Mouse (Mus musculus) hindlimb bud, embryonic 11.5 days (tissue): ENCODE data around the gene Nub1.
A peak's percentile ranks its signal among the peaks of the same experiment; 100 is the strongest.
"Not testable (repeated sequence)": the region's sequence is repeated elsewhere in the genome, so short reads cannot be mapped to it uniquely, and the experiment has no call there.

Experiments
- DNase-seq: peaks from one replicate; pipeline ENCODE4 v3.0.0-alpha.2; 2012; ENCODE audit warnings: low read depth, low spot score; ENCODE audit errors: extremely low spot score

The Nub1 gene

DNA sequence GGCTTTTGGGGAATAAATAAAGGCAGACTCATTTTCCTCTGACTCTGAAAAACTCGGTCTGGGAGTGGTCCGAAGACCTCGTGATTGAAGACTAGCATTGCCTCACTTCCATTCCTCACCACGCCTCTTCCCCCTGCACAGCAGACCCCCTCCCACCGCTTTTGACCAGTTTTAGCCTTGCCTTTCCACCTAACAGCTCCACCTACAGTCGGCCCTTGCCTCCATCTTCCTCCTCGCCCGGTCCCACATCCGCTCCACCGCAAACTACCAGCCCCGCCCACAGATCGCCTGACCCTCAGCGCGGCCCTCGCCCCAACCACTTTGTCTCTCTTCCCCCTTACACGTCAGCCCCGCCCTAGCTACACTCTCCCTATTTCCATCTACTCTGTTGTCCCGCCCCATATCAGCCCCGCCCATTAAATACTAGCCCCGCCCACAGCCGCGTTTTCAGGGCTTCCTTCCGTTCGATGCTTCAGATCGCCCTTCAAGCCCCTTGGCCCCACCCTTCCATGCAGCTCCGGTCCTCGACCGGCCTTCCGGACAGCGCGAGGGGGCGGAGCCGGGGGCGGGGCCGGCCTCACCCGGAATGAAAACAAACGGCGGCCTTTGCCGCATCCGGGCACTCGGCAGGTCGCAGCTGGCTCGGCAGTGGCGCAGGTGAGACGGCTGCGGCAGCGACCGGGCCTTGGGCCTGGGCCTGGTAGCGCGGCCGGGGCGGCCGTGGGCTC, at the start of gene Nub1:
TSS of gene Nub1 (plus strand) at position 167 of the 728 bp plus-strand sequence.
- peak; percentile 86 for DNase-seq

DNA sequence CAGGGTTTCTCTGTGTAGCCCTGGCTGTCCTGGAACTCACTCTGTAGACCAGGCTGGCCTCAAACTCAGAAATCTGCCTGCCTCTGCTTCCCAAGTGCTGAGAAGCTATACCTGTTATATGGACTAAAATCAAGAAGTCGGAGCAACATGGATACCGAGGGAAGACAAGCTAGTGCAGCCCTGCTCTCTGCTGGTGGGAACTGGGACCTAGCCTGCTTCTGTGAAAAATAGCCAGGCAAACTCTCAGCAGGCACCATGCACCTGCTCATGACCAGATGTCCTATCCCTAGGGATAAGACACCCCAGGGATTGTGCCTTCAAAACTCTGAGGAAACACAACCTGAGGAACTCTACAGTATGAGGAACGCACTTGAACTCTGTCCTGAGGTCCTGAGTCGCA, 48.3 kb upstream of the Nub1 start:
- no peak for DNase-seq

GRCm38 (mm10) chr5:24638131-24638530, 47.2 kb upstream of the Nub1 start:
- no peak for DNase-seq

- no peak for DNase-seq
Observed at GRCm38 (mm10) chr5:24639081-24639480, 46.3 kb upstream of the Nub1 start.

GRCm38 (mm10) chr5:24645454-24645853, 39.9 kb upstream of the Nub1 start:
- no peak for DNase-seq

GRCm38 (mm10) chr5:24649231-24649630, 36.1 kb upstream of the Nub1 start:
- DNase-seq: no peak

- no peak for DNase-seq
Observed at GRCm38 (mm10) chr5:24649701-24650100, 35.6 kb upstream of the Nub1 start.

DNA sequence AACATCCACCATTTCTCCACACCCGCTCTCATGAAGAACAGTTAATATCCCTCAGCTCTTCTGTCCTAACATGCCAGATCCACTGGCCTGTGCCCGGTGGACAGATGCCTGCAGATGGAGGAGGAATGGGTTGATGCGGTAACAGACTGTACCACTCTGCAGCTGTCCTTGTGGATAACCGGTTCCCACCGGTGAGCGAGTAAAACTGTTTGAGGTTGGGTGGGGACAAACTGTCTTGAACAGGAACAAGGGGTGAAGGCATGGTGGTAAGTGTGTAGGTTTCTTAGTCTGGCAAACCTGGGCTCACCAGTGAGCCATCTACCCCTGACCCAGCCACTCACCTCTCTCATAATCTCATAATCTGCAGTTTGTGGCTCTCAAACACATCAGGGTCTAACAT, 34.0 kb upstream of the Nub1 start:
- no peak for DNase-seq

DNA sequence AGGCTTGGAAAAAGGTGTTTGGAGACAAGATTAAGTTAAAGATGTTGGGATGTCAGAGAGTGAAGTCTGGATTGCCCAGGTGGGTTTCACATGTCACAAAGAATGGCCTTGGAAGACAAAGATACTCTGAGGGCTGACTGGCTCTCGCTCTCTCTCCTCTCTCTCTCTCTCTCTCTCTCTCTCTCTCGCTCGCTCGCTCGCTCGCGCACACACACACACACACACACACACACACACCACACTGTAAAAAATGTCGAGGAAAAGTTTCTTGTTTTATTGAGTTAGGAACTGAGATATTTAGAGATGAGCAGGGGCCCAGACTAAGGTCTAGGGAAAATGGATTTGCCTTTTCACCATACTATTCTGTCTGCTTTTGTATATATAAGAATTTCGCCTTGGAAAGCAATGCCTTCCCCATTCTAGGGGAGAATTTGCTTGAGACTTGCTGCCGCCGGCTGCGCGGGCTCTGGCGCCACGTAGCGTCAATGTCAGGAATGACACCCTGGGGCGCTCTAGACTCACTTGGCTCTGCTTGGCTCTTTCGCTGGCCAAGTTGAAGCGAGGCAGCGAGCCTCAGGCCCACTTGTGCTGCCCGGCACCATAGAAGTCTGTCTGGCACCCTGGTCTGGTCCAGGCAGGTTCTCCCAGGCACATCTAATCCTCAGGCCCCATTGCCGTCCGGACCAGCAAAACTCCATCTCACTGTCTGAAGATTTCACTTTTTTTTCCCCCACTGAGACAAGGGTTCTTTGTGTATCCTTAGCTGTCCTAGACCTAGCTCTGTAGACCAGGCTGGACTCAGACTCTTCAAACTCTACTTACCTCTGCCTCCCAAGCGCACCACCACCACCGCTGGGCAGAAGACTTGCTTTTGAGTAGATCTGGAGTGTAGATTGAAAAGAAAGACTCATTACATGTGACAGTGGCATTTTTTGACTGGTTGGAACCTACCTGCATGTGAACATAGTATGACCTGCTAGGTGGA, 33.3 kb upstream of the Nub1 start:
- DNase-seq: peak; percentile 30

- DNase-seq: no peak
Observed at GRCm38 (mm10) chr5:24652780-24653179, 32.6 kb upstream of the Nub1 start.

- no peak for DNase-seq
Observed at GRCm38 (mm10) chr5:24654491-24654890, 30.8 kb upstream of the Nub1 start.

DNA sequence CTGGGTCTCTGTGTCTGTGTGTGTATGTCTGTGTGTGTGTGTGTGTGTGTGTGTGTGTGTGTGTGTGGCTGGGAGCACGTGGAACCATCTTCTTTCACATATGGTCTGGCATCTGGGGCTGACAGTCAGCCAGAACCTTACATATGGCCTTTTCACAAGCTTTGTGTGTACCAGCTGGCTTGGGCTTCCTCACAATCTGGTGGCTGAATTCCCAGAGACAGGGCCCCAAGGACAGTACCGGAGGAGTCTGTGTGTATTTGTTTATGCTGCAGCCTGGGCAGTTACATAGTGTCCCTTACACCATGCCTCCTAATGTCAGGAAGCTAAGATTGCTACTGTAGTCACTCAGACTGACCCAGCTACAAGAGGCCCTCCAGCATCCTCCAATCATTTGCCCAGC, 28.2 kb upstream of the Nub1 start:
- no peak for DNase-seq

- no peak for DNase-seq
Observed at GRCm38 (mm10) chr5:24659708-24660423, 25.5 kb upstream of the Nub1 start.

GRCm38 (mm10) chr5:24661457-24661856, 23.9 kb upstream of the Nub1 start:
- DNase-seq: no peak

DNA sequence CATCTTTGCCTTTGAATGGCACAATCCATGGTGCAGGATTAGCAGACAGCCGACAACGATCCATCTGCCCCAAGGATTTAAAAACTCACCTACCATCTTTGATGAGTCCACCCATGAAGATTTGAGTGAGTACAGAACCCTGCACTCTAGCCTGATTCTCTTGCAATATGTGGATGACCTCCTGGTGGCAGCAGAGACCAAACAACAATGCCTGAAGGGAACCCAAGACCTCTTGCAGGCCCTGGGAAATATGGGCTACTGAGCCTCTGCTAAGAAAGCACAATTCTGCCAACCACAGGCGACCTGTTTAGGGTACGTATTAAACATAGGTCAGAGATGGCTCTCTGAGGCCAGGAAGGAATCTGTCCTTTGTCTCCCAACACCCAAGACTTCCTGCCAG, 11.1 kb upstream of the Nub1 start:
- DNase-seq: peak; percentile 53

GRCm38 (mm10) chr5:24681436-24681835, 3.9 kb upstream of the Nub1 start:
- DNase-seq: no peak

DNA sequence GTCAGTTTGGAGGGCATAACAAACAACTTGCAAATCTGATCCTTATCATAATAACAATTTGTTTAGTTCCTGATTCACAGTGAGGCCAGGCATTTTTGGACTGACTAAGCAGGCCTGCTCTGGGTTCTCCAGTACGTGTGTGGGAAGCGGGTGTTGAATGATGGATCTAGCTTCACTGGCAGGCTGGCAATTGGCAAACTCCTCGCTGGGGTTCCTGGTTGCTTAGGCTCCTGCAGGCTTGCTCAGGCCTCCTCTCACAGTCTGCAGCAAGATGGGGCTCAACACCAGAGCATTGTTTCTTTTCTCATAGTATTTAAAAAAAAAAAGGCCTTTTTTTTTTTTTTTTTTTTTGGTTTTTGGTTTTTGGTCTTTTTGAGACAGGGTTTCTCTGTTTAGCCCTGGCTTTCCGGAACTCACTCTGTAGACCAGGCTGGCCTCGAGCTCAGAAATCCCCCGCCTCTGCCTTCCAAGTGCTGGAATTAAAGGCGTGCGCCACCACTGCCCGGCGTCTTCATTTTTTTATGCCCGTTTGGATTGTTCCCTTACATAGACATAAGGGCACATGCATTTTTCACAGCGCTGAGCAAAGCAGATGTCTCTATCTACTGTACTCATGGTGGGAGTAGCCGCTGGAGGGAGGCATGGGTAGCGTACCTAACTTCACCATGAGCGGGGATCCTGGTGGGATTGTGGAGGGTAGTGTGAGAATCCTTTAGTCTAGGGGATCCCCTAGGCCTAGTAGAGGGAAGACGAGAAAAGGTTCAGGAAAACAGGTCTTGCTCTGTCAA, 560 bp upstream of the Nub1 start:
- no peak for DNase-seq

DNA sequence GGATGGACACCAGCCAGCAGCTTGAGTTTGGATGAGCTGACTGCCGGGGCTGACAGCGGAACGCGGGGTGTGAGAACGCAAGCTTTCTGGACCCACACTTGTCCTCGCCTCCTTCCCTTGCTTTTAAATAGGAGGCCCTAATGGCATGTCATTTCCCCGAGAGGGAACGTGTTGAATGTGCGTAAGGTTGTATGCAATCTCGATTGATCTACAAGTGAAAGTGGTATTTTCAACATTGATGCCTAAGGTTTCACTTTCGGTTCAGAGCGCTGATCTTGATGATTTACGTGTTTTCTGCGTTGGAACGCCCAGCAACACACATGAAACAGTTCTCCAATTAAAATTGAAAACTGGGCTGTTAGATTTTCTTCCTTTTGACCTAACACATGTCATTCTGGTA, 844 bp downstream of the Nub1 start:
- peak; percentile 12 for DNase-seq

- DNase-seq: not testable (repeated sequence)
Observed at GRCm38 (mm10) chr5:24686671-24687420, 1.5 kb downstream of the Nub1 start.

DNA sequence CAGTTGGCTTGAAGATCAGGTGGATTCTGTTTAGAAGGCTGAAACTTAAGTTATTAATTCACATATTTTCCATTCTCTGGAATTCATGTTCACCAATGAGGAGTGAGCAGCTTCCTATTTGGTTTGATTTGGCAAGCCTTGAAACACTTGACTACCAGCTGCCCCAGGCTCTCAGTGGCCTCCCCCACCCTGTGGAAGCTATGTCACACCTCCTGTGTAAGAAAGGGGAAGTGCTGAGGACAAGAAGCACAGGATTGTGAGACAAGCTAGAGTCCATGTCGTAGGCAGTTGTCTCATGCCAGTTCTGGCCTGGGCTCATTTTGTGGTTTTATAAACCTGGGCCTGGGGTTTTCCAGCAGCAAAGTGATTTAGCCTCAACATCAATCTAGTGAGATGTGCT, 2.4 kb downstream of the Nub1 start:
- DNase-seq: no peak
